Mouse (Mus musculus): ENCODE measurements at regions not wholly inside any gene's neighbourhood (a gene's known extent, or its start where the extent isn't known, plus 50 kb on each side); places are given as distances from the start of the nearest gene placed in this dataset.
"Not testable (repeated sequence)": the region's sequence is repeated elsewhere in the genome, so short reads cannot be mapped to it uniquely, and the experiment has no call there.

DNA sequence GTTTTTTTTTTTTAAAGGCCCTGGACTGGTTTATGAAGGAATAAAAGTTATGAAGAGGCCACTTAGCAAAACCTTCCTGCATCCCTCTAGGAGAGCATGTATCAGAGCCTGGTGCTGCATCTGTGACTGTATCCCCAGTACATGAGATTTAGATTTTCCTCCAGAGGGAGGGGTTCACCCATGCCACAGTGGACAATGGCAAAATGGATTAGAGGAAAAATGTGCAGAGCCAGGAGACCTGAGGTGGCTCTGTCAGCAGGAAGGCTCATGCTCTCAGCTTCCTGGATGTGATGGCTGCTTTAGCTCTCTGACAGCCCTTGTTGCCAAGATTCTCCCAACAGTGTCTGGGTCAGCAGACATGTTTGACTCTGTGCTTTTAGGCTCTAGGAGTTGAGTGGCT lies 298.2 kb downstream of the Eipr1 start:
- DNase-seq, result no peak

GRCm38 (mm10) chr12:29050516-29051251 lies 299.1 kb downstream of the Eipr1 start:
- DNase-seq, result no peak

GRCm38 (mm10) chr12:29054367-29054766 lies 302.8 kb downstream of the Eipr1 start:
- DNase-seq, result no peak

DNA sequence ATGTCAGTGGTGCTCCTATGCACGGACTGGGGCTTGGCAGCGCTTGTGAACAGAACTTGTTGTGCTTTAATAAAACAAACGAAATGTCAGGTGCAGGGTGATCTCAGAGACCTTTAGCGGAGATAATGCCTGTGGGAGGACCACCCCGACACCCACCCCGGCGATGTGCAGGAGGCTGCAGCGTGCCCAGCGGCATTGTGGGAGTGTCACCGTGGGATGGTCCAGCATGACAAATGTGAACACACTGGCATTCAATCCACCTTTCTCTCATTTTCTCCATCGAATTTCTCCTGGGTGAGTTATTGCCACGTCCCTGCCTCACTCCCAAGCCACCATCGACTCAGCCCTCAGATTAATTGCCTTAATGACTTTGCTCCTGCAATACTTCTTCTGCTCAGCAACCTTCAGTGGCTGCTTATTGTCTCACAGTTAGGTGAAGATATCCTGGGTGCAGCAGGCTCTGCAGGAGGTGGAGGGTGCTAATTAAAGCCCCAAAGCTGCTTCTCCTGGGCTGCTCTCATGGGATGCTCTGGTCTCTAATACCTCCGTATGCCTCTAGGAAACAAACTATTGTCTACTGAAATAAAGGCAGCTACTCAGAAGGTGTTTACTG lies 310.5 kb downstream of the Eipr1 start:
- no peak for DNase-seq

GRCm38 (mm10) chr12:29062801-29063200 lies 311.2 kb downstream of the Eipr1 start:
- DNase-seq, result no peak

- DNase-seq, result no peak
These were observed 316.6 kb downstream of the Eipr1 start for GRCm38 (mm10) chr12:29068180-29068579.

DNA sequence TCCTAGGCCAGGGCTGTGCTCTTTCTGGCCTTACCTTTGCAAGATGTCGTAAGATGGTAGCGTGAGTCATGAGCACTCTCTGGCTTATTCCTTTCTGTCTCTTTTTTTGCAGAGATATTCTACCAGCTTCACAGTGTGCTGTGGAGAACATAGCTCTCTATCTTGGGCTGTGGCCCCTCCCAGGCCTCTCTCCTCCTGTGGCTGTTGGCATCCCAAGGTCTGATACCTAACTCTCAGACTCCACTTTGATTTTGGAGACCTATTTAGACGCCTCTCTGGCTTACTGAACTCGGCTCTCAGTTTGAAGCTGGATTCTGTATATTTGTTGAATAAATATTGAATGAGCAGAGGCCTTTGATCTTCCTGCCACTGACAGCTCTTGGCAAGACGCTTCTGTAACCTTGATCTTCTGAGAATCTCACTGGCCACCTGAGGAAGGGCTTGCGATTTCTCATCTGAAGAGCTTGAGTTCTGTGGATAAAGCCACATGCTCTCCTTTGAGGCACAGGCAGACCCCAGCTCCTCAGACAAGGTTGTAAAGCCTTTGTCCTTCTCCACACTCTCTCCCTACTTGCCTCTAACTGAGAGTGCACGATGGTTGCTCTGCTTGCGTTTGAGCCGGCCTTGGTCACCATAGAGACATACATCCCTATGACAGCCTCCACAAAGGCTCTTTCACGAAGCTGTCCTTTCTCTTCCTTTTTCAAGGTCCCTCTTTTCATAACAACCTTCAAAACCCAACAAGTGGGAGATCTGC lies 323.7 kb downstream of the Eipr1 start:
- no peak for DNase-seq

- no peak for DNase-seq
These were observed 325.0 kb downstream of the Eipr1 start for GRCm38 (mm10) chr12:29076606-29077005.

DNA sequence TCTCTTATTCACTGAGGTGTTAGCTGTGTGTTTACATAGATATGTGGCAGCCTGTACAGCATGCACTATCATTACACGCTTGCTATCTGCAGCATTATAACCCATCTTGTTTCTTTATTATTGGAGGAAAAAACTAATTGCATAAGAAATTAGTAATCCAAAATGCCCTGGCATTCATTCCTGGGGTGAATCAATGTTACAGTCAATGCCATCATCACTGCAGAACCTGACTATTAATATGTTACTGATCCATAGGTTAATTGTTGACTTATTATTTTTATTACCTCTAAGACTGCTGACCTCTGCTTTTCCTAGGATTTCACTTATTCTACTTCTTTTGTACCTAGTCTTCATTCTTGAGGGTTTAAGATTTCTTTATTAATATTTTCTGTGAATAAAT lies 327.4 kb downstream of the Eipr1 start:
- DNase-seq, result no peak

DNA sequence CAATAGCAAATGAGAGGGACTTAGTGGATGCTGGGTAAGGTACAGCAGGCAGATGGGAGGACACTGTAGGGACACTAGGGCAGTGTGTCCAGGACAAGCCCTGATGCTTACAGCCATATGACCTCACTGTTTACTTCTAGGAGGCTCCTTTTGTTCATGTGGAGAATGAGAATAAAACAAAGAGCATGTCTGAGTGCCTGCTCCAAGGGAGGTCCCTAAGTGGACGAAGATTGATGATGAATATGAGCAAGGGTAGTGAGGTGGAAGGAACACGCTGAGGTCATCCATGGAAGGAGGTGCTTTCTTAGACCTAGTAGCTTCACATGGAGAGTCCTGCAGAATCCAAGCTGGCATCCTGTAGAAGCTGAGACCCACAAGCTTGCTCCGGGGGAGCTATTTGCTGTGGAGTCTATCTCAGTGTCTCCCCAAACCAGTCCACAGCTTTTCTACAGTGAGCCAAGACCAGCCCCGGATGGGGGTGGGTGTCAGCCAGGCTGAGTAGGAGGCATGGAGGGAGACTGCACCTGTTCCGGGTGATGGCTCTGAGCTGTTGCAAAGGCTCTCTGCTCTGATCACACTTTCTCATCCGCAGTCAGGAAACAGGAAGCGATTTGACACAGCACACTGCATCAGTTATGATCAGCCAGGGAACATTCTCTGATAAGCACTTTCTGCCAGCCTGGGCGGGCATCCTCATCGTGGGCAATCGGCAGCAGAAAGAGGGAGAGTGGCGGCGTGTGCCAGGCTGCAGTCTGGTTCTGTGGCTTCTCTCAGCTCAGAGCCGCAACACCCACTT lies 332.0 kb downstream of the Eipr1 start:
- no peak for DNase-seq

DNA sequence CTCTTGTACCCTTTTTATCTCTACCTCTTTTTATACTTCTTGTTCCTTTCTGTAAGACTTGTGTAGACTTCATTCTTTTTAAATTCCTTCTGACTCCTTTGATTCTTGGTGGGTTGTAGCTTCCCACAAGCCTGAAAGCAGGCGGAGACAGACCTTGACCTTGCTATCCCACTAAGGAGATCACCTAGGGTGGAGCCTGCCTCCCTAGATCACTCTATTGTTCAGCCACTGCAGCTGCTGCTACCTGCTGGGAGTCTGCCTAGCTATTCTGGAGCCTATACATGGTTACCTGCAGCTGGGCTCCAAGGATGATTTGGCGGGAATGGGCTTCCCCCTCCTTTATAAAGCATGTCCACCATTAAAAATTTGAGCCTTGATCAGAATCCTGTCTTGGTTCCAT lies 335.6 kb downstream of the Eipr1 start:
- DNase-seq, result not testable (repeated sequence)

DNA sequence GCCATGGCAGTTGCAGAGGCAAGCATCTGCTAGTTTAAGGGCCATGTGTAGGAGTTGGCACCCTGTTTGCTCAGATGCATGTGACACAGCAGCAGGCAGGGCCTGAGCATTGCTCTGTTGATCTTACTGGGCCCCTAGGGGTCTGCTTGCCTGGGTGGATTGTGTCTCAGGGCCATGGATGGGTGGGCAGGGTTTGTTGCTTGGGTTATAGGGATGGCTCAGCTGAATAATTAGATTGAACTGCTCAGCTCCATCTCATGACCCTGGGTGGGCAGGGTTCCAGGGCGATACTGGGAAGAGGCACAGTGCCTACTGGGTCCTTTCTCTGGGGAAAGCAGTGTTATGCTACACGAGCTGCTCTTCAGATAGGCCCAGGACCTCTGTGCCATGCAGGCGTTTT lies 338.0 kb downstream of the Eipr1 start:
- DNase-seq, result no peak

DNA sequence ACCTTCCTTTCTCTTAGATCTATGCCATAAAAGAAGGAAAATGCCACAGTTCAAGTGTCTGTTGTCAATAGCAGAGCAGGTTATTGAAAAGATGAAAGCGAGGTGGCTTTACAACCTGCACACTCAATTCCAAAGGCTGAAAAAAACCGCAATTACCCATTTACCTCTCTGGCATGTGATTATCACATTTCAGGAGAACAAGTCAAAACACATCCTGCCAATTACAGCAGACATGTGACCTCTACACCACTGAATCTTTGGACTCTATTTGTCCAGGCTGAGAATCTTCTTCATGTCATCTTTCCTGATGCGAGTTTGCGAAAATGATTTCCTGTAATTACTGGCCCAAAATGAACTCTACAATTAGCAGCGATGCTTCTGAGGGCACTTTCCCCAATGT lies 338.8 kb downstream of the Eipr1 start:
- no peak for DNase-seq

DNA sequence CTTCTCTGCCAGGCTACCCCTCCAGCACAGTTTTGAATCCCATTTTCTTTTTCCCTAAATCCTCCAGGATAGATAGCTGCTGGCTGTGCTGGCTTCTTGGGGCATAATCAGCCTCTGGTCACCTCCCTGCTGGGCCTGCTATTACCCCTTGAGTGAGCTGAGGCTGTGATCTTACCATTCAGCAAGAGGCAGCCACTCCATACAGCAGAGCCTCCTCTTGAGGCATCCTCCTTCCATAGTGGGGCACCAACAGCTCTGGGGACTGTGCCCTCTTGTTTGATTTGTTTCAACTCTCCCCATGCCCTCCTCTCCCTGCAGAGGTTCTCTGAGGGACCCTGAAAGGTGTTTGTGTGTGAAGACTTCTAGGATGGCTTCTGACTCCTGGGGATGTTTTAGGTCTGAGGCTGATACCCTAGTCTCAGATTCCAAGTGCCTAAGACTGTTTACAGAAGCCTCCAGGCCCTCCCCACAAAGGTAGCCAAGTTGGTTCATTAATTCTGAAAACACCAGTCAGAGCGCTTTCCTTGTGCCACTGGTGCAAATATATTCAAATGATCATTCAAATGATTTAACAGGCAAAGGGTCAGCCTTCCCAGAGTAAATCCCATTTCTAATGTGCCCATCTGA lies 343.9 kb downstream of the Eipr1 start:
- no peak for DNase-seq

- no peak for DNase-seq
These were observed 344.7 kb downstream of the Eipr1 start for GRCm38 (mm10) chr12:29096033-29096913.

DNA sequence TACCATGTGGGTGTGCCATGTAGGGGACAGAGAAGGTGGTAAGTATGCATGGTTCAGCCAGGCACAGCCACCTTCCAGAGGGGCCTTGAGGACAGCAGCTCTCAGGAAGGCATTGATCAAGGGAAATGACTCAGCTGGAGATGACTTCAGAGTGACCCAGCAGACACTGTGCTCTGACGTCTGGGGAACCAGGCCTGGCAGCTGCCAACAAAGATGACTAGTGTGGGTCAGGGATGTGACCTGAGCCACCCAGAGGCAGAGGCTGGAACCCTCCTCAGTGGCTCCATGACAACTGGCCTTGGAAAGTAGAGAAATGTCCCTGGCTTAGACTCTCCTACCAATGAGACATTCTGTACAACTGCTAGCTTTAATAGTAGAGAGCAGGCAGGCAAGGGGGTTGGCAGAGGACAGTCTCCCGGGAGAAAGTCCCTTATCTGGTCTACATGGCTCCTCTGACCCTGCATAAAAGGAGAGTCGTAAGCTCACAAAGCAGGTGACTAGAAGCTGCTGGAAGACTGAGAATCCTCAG lies 348.5 kb downstream of the Eipr1 start:
- DNase-seq, result no peak

GRCm38 (mm10) chr12:29106893-29107719 lies 355.5 kb downstream of the Eipr1 start:
- no peak for DNase-seq

- no peak for DNase-seq
These were observed 356.1 kb downstream of the Eipr1 start for GRCm38 (mm10) chr12:29107720-29108051.

DNA sequence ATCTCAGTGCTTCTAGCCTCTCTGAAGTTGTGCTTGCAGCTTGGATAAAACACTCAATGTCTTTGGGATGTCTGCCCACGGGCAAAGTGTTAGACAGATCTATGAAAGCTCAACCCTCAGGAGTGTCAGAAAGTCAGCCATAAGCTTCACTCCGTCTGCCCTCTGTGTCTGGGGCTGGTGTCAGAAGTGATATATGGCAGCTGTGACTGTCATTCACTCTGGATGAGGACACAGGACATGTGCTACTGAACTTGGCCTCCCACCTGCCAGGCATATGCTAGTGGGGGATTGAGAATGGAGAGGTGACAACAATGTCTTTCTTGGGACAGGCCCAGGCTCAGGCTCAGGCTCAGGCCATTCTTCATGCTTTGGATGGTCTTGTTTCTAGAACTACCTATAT lies 366.7 kb downstream of the Eipr1 start:
- no peak for DNase-seq

DNA sequence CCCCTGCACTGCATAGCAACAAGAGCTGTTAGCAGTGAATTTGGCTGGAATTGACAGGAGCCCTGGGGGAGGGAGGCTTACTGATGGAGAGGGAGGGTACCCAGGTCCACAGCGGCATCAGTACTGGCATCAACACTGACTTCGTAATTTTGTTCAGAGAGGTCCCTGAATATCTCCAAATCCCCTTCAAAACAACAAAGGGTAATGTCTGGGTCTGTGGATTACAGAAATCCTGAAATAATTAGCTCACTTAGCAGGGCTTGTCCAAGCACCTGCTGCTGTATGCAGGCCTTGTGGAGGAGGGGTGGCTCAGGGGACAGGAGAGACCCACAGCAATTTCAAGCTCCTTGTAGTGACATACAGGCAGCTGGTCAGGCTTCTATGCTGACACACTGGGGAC lies 369.6 kb downstream of the Eipr1 start:
- no peak for DNase-seq

- DNase-seq, result no peak
These were observed 371.3 kb downstream of the Eipr1 start for GRCm38 (mm10) chr12:29122931-29123330.

Measured in spleen, adult 18-20 months (tissue).